Mouse (Mus musculus) intestine, postnatal 0 days (tissue): Measurements from ENCODE around the gene Kirrel. TPM values are rescaled to one million over a fixed set of nuclear protein-coding genes. Genes with fewer than 3 reads are reported as not detected.

Source experiments
- ATAC-seq: fragments of 200-750 bp; cut with Nextera tagmentation; 2 replicates; pipeline ENCODE4 v1.8.0; 2017; ENCODE audit warnings: mild to moderate bottlenecking, moderate TSS enrichment, moderate library complexity
- H3K27ac ChIP-seq: fragments of 300-500 bp; sonication (generic); 2 replicates; pipeline ENCODE4 v1.5.1; 2014; ENCODE audit warnings: mild to moderate bottlenecking, low read depth, low read length, moderate library complexity
- H3K27me3 ChIP-seq: fragments of 300-500 bp; sonication (generic); replicated peaks from 2 replicates; pipeline ENCODE4 v1.6.1; 2014; ENCODE audit warnings: low read length, mixed read lengths; ENCODE audit not compliant: control insufficient read depth, insufficient read depth
- H3K36me3 ChIP-seq: fragments of 300-500 bp; sonication (generic); 2 replicates; pipeline ENCODE4 v1.6.1; 2014; ENCODE audit warnings: mild to moderate bottlenecking, moderate library complexity; ENCODE audit not compliant: control insufficient read depth, insufficient read depth
- H3K4me1 ChIP-seq: fragments of 300-500 bp; sonication (generic); replicated peaks from 2 replicates; pipeline ENCODE4 v1.6.1; 2014; ENCODE audit warnings: antibody characterized with exemption, low read length, mixed read lengths; ENCODE audit not compliant: control insufficient read depth, insufficient read depth
- H3K4me2 ChIP-seq: fragments of 300-500 bp; sonication (generic); replicated peaks from 2 replicates; pipeline ENCODE4 v1.6.1; 2014; ENCODE audit warnings: low read depth, mild to moderate bottlenecking, moderate library complexity
- H3K4me3 ChIP-seq: fragments of 300-500 bp; sonication (generic); 2 replicates; pipeline ENCODE4 v1.5.1; 2014; ENCODE audit warnings: low read depth, low read length
- H3K9ac ChIP-seq: fragments of 300-500 bp; sonication (generic); 2 replicates; pipeline ENCODE4 v1.6.1; 2014; ENCODE audit warnings: mild to moderate bottlenecking, low read depth, low read length
- H3K9me3 ChIP-seq: fragments of 300-500 bp; sonication (generic); 2 replicates; pipeline ENCODE4 v1.6.1; 2016; ENCODE audit warnings: mixed run types; ENCODE audit not compliant: control insufficient read depth
- CTCF ChIP-seq: sonication (generic); IDR thresholded peaks from 2 replicates; pipeline ENCODE4 v1.5.1; 2016; ENCODE audit warnings: low read depth, mild to moderate bottlenecking, control low read depth, antibody characterized with exemption, moderate library complexity
- WGBS: fragments of 180-500 bp; shearing (Covaris S2); extraction: QIAGEN DNeasy Blood & Tissue Kit; methylation state at CpG from one replicate; pipeline ENCODE4 v1.1.7; 2014; 5-methylcytosine and 5-hydroxymethylcytosine counted together
- polyA plus RNA-seq: library from polyadenylated mRNA; unstranded; fragments of >200 nt; fragmentation: Nextera tagmentation; extraction: Ambion mirVana; gene quantifications from 2 replicates; pipeline ENCODE4 v1.2.1, GENCODE M21; 2015

Gene Kirrel
- polyA plus RNA-seq, 1 experiment from 2014 or later: 4.4 TPM

DNA sequence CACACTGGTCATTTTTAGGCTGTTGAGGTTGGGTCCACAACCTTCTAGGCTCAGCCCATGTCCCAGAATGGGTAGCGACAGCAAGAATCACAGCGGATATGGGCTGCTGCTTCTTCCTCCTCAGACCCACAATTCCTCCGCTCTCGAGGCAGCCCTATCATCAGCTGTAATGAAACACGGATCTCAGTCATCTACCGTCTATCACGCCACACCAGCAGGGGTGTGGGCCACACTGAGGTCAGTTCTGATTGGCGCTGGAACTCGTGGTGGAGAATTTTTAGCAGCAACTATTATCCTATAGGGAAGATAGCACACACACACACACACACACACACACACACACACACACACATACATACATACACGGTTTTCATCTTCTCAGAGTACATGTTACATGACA, 25.1 kb downstream of the Kirrel start:
- no peak for TF ChIP-seq CTCF
- no peak overlapping the region; the same call in 1 of the 2 replicates for H3K27ac ChIP-seq
- H3K9me3 ChIP-seq: no peaks in the 10 kb centered on the region
- H3K4me1 ChIP-seq: 0 out of 2 replicates have a peak, but pooled peaks cover 9% of the 10 kb centered on the region
- ATAC-seq: no peak
- no peak overlapping the region for H3K4me3 ChIP-seq
- no peak overlapping the region for H3K4me2 ChIP-seq
- H3K9ac ChIP-seq: no peak overlapping the region
- H3K27me3 ChIP-seq: no peaks in the 10 kb centered on the region
- 69% methylated on average over 10 of the region's 10 CpGs for WGBS
- H3K36me3 ChIP-seq: no peaks in the 10 kb centered on the region

DNA sequence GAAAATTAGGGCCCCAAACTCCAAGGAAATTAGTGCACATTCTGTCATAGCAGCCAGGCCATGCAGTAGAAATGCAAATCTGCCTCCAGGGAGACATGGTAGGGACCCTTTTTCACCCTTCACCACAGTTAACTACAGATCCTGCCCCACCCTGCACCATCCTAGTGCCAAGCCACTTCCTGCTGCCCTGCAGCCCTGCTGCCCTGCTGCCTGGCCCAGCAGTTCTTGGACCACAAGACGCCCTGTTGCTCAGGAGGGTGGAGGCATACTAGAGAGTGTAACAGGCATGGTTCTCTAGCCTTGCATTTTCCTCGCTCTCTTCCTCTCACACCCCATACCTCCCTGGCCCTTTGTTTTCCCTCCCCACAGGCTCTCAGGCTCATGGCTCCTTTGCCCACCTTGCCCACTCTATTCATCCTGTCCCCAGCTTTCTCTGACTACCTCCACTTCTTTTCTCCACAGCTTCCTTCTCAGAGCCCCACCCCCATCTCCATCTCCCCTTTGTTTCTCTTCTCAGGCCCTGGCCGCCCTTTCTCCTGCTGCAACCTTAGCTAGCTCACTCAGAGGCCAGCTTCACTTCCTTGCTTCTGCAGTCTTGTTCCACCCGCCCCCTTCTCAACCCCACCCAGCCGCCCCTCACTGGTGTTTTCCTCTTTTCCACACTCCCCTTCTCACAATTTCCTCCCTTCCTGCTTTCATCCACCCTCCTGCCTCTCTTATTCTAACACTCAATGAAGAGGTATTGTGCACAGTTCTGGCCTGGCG, 29.9 kb downstream of the Kirrel start:
- WGBS: 62% methylated on average over 6 of the region's 6 CpGs
- no peak overlapping the region for H3K27ac ChIP-seq
- H3K9ac ChIP-seq: no peak overlapping the region
- ATAC-seq: no peak
- no peaks in the 10 kb centered on the region for H3K9me3 ChIP-seq
- H3K27me3 ChIP-seq: no peaks in the 10 kb centered on the region
- no peak for TF ChIP-seq CTCF
- H3K4me2 ChIP-seq: no peak overlapping the region
- H3K36me3 ChIP-seq: no peaks in the 10 kb centered on the region
- H3K4me3 ChIP-seq: no peak overlapping the region
- H3K4me1 ChIP-seq: 0 out of 2 replicates have a peak, but pooled peaks cover 3% of the 10 kb centered on the region

DNA sequence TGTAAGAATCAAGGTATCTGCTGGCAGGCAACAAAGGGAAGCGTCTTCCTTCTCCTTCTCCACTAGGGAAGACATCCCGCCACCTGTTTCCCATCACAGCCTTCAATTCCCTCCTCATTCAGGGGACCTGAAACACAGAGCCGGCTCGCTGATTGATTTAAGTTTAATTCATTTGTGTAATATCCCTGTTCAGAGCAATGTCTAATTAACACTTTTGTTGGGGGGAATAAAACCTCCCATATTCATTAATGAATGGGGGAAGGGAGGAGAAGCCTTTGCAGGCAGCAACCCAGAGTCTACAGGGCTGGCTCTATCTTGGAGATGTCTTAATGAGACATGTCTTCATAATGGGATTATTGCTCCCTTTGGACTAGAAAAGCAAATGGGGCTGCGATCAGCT, 34.3 kb downstream of the Kirrel start:
- no peak for ATAC-seq

GRCm38 (mm10) chr3:87136782-87137181, 37.8 kb downstream of the Kirrel start:
- WGBS: 80% methylated on average over 7 of the region's 7 CpGs
- H3K9me3 ChIP-seq: no peaks in the 10 kb centered on the region
- no peaks in the 10 kb centered on the region; the same call in 1 of the 2 replicates for H3K36me3 ChIP-seq
- no peaks in the 10 kb centered on the region for H3K27me3 ChIP-seq
- TF ChIP-seq CTCF: no peak
- H3K4me1 ChIP-seq: no peaks in the 10 kb centered on the region
- no peak overlapping the region for H3K4me3 ChIP-seq
- H3K9ac ChIP-seq: no peak overlapping the region
- H3K27ac ChIP-seq: no peak overlapping the region
- no peak for ATAC-seq
- H3K4me2 ChIP-seq: no peak overlapping the region

More for the DNA sequence above, 34.3 kb downstream of the Kirrel start:
- Histone ChIP-seq H3K9me3 (no peaks in the 10 kb centered on the region), H3K9ac (no peak overlapping the region), H3K36me3 (no peaks in the 10 kb centered on the region; the same call in 1 of the 2 replicates), H3K4me1 (0 out of 2 replicates have a peak, but pooled peaks cover 1% of the 10 kb centered on the region), H3K4me2 (no peak overlapping the region), H3K27me3 (no peaks in the 10 kb centered on the region), H3K27ac (no peak overlapping the region), H3K4me3 (no peak overlapping the region)
- WGBS: 86% methylated on average over 5 of the region's 5 CpGs
- no peak for TF ChIP-seq CTCF

DNA sequence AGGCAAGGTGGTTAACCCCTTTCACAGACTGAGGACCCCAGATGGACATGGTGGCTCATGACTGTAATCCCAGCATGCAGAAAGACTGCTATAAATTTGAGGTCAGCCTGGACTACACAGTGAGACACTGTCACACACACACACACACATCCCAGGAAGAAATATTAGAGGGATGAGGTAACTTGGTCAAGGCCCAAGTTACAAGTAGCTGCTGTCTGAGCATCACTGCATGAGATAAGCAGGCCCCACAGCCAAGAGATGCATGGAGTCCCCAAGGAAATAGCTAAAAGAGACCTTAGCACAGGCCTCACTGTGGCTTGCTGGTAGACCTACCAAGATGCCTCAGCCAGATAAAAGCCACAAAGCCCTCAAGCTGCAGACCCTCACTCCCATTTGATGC, 39.6 kb downstream of the Kirrel start:
- Histone ChIP-seq H3K9ac (no peak overlapping the region), H3K4me3 (no peak overlapping the region), H3K9me3 (no peaks in the 10 kb centered on the region), H3K27me3 (no peaks in the 10 kb centered on the region), H3K4me1 (no peaks in the 10 kb centered on the region), H3K36me3 (no peaks in the 10 kb centered on the region; the same call in 1 of the 2 replicates), H3K27ac (no peak overlapping the region), H3K4me2 (no peak overlapping the region)
- no peak for ATAC-seq
- no peak for TF ChIP-seq CTCF

GRCm38 (mm10) chr3:87131694-87132347, 42.7 kb downstream of the Kirrel start:
- Histone ChIP-seq H3K4me2 (no peak overlapping the region), H3K4me3 (no peak overlapping the region), H3K27ac (no peak overlapping the region), H3K9ac (no peak overlapping the region), H3K36me3 (no peaks in the 10 kb centered on the region; the same call in 1 of the 2 replicates), H3K4me1 (no peaks in the 10 kb centered on the region), H3K27me3 (no peaks in the 10 kb centered on the region), H3K9me3 (no peaks in the 10 kb centered on the region)
- ATAC-seq: no peak
- 60% methylated on average over 11 of the region's 11 CpGs for WGBS
- TF ChIP-seq CTCF: no peak
